Mouse (Mus musculus) heart, postnatal 0 days (tissue): ENCODE measurements around the gene Nav2.

Source experiments
- CTCF ChIP-seq: IDR thresholded peaks from 2 replicates; pipeline ENCODE4 v1.5.1; 2016; ENCODE audit warnings: antibody characterized with exemption, control low read depth, low read depth
- EP300 ChIP-seq: IDR thresholded peaks from 2 replicates; pipeline ENCODE4 v1.6.1; 2016; ENCODE audit warnings: antibody characterized with exemption, low read depth

- no peak for TF ChIP-seq CTCF
- TF ChIP-seq EP300, result no peak
Observed at GRCm38 (mm10) chr7:49513763-49514437, 605.4 kb downstream of the Nav2 start.
